Mouse (Mus musculus) hindbrain, embryonic 12.5 days (tissue): ENCODE results near the gene Dnajc7. TPM values are rescaled to one million over a fixed set of nuclear protein-coding genes. Genes with fewer than 3 reads are reported as not detected.
"Not testable (repeated sequence)": the region's sequence is repeated elsewhere in the genome, so short reads cannot be mapped to it uniquely, and the experiment has no call there.

Experiments used
- ATAC-seq: fragments of 200-750 bp; cut with Nextera tagmentation; 2 replicates; pipeline ENCODE4 v1.8.0; 2017; ENCODE audit warnings: moderate TSS enrichment; ENCODE audit not compliant: low FRiP score
- H3K27ac ChIP-seq: fragments of 300-500 bp; sonication (generic); 2 replicates; pipeline ENCODE4 v1.5.1; 2016; ENCODE audit warnings: mild to moderate bottlenecking
- H3K27me3 ChIP-seq: fragments of 300-500 bp; sonication (generic); 2 replicates; pipeline ENCODE4 v1.6.1; 2016; ENCODE audit warnings: mild to moderate bottlenecking
- H3K36me3 ChIP-seq: fragments of 300-500 bp; sonication (generic); 2 replicates; pipeline ENCODE4 v1.6.1; 2016; ENCODE audit warnings: mild to moderate bottlenecking
- H3K4me1 ChIP-seq: fragments of 300-500 bp; sonication (generic); 2 replicates; pipeline ENCODE4 v1.6.1; 2016
- H3K4me2 ChIP-seq: fragments of 300-500 bp; sonication (generic); replicated peaks from 2 replicates; pipeline ENCODE4 v1.6.1; 2016; ENCODE audit warnings: mild to moderate bottlenecking
- H3K4me3 ChIP-seq: fragments of 300-500 bp; sonication (generic); 2 replicates; pipeline ENCODE4 v1.5.1; 2016; ENCODE audit warnings: mild to moderate bottlenecking
- H3K9ac ChIP-seq: fragments of 300-500 bp; sonication (generic); 2 replicates; pipeline ENCODE4 v1.6.1; 2016; ENCODE audit warnings: mild to moderate bottlenecking, moderate library complexity
- H3K9me3 ChIP-seq: fragments of 300-500 bp; sonication (generic); replicated peaks from 2 replicates; pipeline ENCODE4 v1.6.1; 2016; ENCODE audit warnings: mild to moderate bottlenecking
- WGBS: fragments of 180-500 bp; shearing (Covaris S2); methylation state at CpG from one replicate; pipeline ENCODE4 v1.1.7; 2016; 5-methylcytosine and 5-hydroxymethylcytosine counted together
- polyA plus RNA-seq: library from polyadenylated mRNA; unstranded; fragments of >200 nt; fragmentation: Nextera tagmentation; extraction: Ambion mirVana; gene quantifications from 2 replicates; pipeline ENCODE4 v1.2.1, GENCODE M21; 2016

The Dnajc7 gene
- polyA plus RNA-seq, 1 experiment from 2014 or later: 311 TPM

- Histone ChIP-seq H3K4me3 (no peak overlapping the region), H3K36me3 (no peaks in the 10 kb centered on the region), H3K4me2 (no peak overlapping the region), H3K4me1 (no peaks in the 10 kb centered on the region), H3K9ac (no peak overlapping the region), H3K9me3 (no peaks in the 10 kb centered on the region), H3K27ac (no peak overlapping the region), H3K27me3 (no peaks in the 10 kb centered on the region)
- ATAC-seq: no peak
Observed at GRCm38 (mm10) chr11:100536466-100536865, 83.5 kb downstream of the Dnajc7 start.

- Histone ChIP-seq H3K9ac (no peak overlapping the region), H3K36me3 (no peaks in the 10 kb centered on the region), H3K9me3 (no peaks in the 10 kb centered on the region), H3K27ac (no peak overlapping the region), H3K4me1 (no peaks in the 10 kb centered on the region), H3K27me3 (no peaks in the 10 kb centered on the region), H3K4me2 (no peak overlapping the region), H3K4me3 (no peak overlapping the region)
- 88% methylated on average over 1 of the region's 1 CpGs for WGBS
- no peak for ATAC-seq
Observed at GRCm38 (mm10) chr11:100535996-100536395, 84.0 kb downstream of the Dnajc7 start.

- H3K36me3 ChIP-seq, H3K9me3 ChIP-seq, H3K27ac ChIP-seq, H3K27me3 ChIP-seq, H3K4me3 ChIP-seq, H3K9ac ChIP-seq, H3K4me2 ChIP-seq, H3K4me1 ChIP-seq, ATAC-seq: not testable (repeated sequence)
- WGBS: 83% methylated on average over 6 of the region's 6 CpGs
Observed at GRCm38 (mm10) chr11:100534821-100535220, 85.1 kb downstream of the Dnajc7 start.

- H3K4me1 ChIP-seq, H3K27me3 ChIP-seq, H3K27ac ChIP-seq, H3K9me3 ChIP-seq, H3K4me2 ChIP-seq, ATAC-seq, H3K36me3 ChIP-seq, H3K9ac ChIP-seq, H3K4me3 ChIP-seq: not testable (repeated sequence)
- 83% methylated on average over 2 of the region's 2 CpGs for WGBS
Observed at GRCm38 (mm10) chr11:100534411-100534810, 85.6 kb downstream of the Dnajc7 start.

GRCm38 (mm10) chr11:100533871-100534270 lies 86.1 kb downstream of the Dnajc7 start:
- Histone ChIP-seq H3K9ac (no peak overlapping the region), H3K27ac (no peak overlapping the region), H3K4me3 (no peak overlapping the region), H3K36me3 (no peaks in the 10 kb centered on the region), H3K27me3 (no peaks in the 10 kb centered on the region), H3K4me1 (no peaks in the 10 kb centered on the region), H3K9me3 (no peaks in the 10 kb centered on the region), H3K4me2 (no peak overlapping the region)
- no peak for ATAC-seq
- WGBS: 56% methylated on average over 6 of the region's 6 CpGs

Other genes with a start within 250 kb of the Dnajc7 start
- gene Jup, start 222.4 kb downstream of the Dnajc7 start, polyA plus RNA-seq: 64.0 and 64.6 TPM in 2 replicates
- 34.3 and 35.9 TPM in 2 replicates for gene P3h4, start 205.3 kb downstream of the Dnajc7 start, polyA plus RNA-seq
- 72.5 and 75.6 TPM in 2 replicates for gene Fkbp10, start 204.5 kb downstream of the Dnajc7 start, polyA plus RNA-seq
- gene Nt5c3b, start 178.4 kb downstream of the Dnajc7 start, polyA plus RNA-seq: 101 and 112 TPM in 2 replicates
- 0.68 and 0.94 TPM in 2 replicates for gene Klhl10, start 178.3 kb downstream of the Dnajc7 start, polyA plus RNA-seq
- 13.7 and 14.8 TPM in 2 replicates for gene Klhl11, start 147.4 kb downstream of the Dnajc7 start, polyA plus RNA-seq
- gene Acly, start 92.2 kb downstream of the Dnajc7 start, polyA plus RNA-seq: 348 and 359 TPM in 2 replicates
- 2.7 and 3.2 TPM in 2 replicates for gene Ttc25, start 74.6 kb downstream of the Dnajc7 start, polyA plus RNA-seq
- 29.1 and 29.2 TPM in 2 replicates for gene Cnp, start 45.3 kb downstream of the Dnajc7 start, polyA plus RNA-seq
- 101 and 109 TPM in 2 replicates for gene Nkiras2, start 924 bp downstream of the Dnajc7 start, polyA plus RNA-seq
- 0.53 and 0.74 TPM in 2 replicates for gene Zfp385c, start 72.3 kb upstream of the Dnajc7 start, polyA plus RNA-seq
- 1.4 and 2.7 TPM in 2 replicates for gene Dhx58, start 84.1 kb upstream of the Dnajc7 start, polyA plus RNA-seq
- 61.4 and 61.8 TPM in 2 replicates for gene Kat2a, start 92.3 kb upstream of the Dnajc7 start, polyA plus RNA-seq
- 0.35 and 0.38 TPM in 2 replicates for gene Hspb9, start 93.7 kb upstream of the Dnajc7 start, polyA plus RNA-seq
- 17.7 and 19.9 TPM in 2 replicates for gene Rab5c, start 118.0 kb upstream of the Dnajc7 start, polyA plus RNA-seq
- 6.0 and 6.2 TPM in 2 replicates for gene Kcnh4, start 139.8 kb upstream of the Dnajc7 start, polyA plus RNA-seq
- not detected in 2 replicates for gene Hcrt, start 142.8 kb upstream of the Dnajc7 start, polyA plus RNA-seq
- gene Ghdc, start 150.8 kb upstream of the Dnajc7 start, polyA plus RNA-seq: 4.4 and 4.7 TPM in 2 replicates
- gene Stat5b, start 230.6 kb upstream of the Dnajc7 start, polyA plus RNA-seq: 17.3 and 20.5 TPM in 2 replicates
- gene Stat5a, start 239.2 kb upstream of the Dnajc7 start, polyA plus RNA-seq: 1.4 and 2.8 TPM in 2 replicates